Mouse (Mus musculus): Measurements from ENCODE around the gene Snx22. TPM values are rescaled to one million over a fixed set of nuclear protein-coding genes. Genes with fewer than 3 reads are reported as not detected.

Gene Snx22
- polyA plus RNA-seq, 1 experiment from 2014 or later: 25.7 TPM

GRCm38 (mm10) chr9:66105168-66105567 is 35.6 kb upstream of the Snx22 start:
- TF ChIP-seq CTCF (IDR thresholded peaks at IDR 0.05): no peak
- TF ChIP-seq EP300 (IDR thresholded peaks at IDR 0.05): no peak
- ATAC-seq (no peak), DNase-seq (ENCODE audit: low spot score) (no peak)
- H3K36me3 ChIP-seq (ENCODE audit: insufficient read depth, low read length): peaks cover 23% of the 10 kb centered on the region
- H3K4me2 ChIP-seq (replicated peaks; ENCODE audit: low read depth, low read length): no peak overlapping the region
- H3K4me3 ChIP-seq (ENCODE audit: low read depth, low read length): no peak overlapping the region
- WGBS: 74% methylated on average over 8 of the region's 8 CpGs
- H3K4me1 ChIP-seq (ENCODE audit: insufficient read depth, low read depth, low read length): no peaks in the 10 kb centered on the region
- no peak overlapping the region for H3K27ac ChIP-seq (ENCODE audit: low read length)
- H3K9ac ChIP-seq (replicated peaks; ENCODE audit: low read depth): no peak overlapping the region
- H3K9me3 ChIP-seq (ENCODE audit: low read length): no peaks in the 10 kb centered on the region
- no peaks in the 10 kb centered on the region for H3K27me3 ChIP-seq (replicated peaks; ENCODE audit: insufficient read depth, low read length)

GRCm38 (mm10) chr9:66104601-66105000 is 35.1 kb upstream of the Snx22 start:
- no peak overlapping the region for H3K9ac ChIP-seq (replicated peaks; ENCODE audit: low read depth)
- H3K4me2 ChIP-seq (replicated peaks; ENCODE audit: low read depth, low read length): no peak overlapping the region
- no peak overlapping the region for H3K27ac ChIP-seq (ENCODE audit: low read length)
- no peaks in the 10 kb centered on the region for H3K27me3 ChIP-seq (replicated peaks; ENCODE audit: insufficient read depth, low read length)
- H3K9me3 ChIP-seq (ENCODE audit: low read length): no peaks in the 10 kb centered on the region
- TF ChIP-seq CTCF (IDR thresholded peaks at IDR 0.05) (no peak), EP300 (IDR thresholded peaks at IDR 0.05) (no peak)
- DNase-seq (ENCODE audit: low spot score) (no peak), ATAC-seq (no peak)
- no peaks in the 10 kb centered on the region for H3K4me1 ChIP-seq (ENCODE audit: insufficient read depth, low read depth, low read length)
- no peak overlapping the region for H3K4me3 ChIP-seq (ENCODE audit: low read depth, low read length)
- 86% methylated on average over 4 of the region's 4 CpGs for WGBS
- H3K36me3 ChIP-seq (ENCODE audit: insufficient read depth, low read length): peaks cover 28% of the 10 kb centered on the region

- TF ChIP-seq CTCF (IDR thresholded peaks at IDR 0.05): no peak
- TF ChIP-seq EP300 (IDR thresholded peaks at IDR 0.05): no peak
- Histone ChIP-seq H3K27me3 (replicated peaks; ENCODE audit: insufficient read depth, low read length) (no peaks in the 10 kb centered on the region), H3K9ac (replicated peaks; ENCODE audit: low read depth) (no peak overlapping the region), H3K27ac (ENCODE audit: low read length) (no peak overlapping the region), H3K36me3 (ENCODE audit: insufficient read depth, low read length) (peaks cover 25% of the 10 kb centered on the region), H3K4me1 (ENCODE audit: insufficient read depth, low read depth, low read length) (no peaks in the 10 kb centered on the region), H3K4me3 (ENCODE audit: low read depth, low read length) (no peak overlapping the region), H3K9me3 (ENCODE audit: low read length) (no peaks in the 10 kb centered on the region), H3K4me2 (replicated peaks; ENCODE audit: low read depth, low read length) (no peak overlapping the region)
- WGBS: 91% methylated on average over 6 of the region's 6 CpGs
- DNase-seq (ENCODE audit: low spot score): no peak
- ATAC-seq: no peak
Measured at GRCm38 (mm10) chr9:66102668-66103067, 33.1 kb upstream of the Snx22 start.

GRCm38 (mm10) chr9:66101577-66101976 is 32.1 kb upstream of the Snx22 start:
- TF ChIP-seq EP300 (IDR thresholded peaks at IDR 0.05): no peak
- no peak for TF ChIP-seq CTCF (IDR thresholded peaks at IDR 0.05)
- 72% methylated on average over 8 of the region's 8 CpGs for WGBS
- H3K27ac ChIP-seq (ENCODE audit: low read length): no peak overlapping the region
- ATAC-seq (no peak), DNase-seq (ENCODE audit: low spot score) (no peak)
- H3K9ac ChIP-seq (replicated peaks; ENCODE audit: low read depth): no peak overlapping the region
- no peaks in the 10 kb centered on the region for H3K4me1 ChIP-seq (ENCODE audit: insufficient read depth, low read depth, low read length)
- no peak overlapping the region for H3K4me2 ChIP-seq (replicated peaks; ENCODE audit: low read depth, low read length)
- peaks cover 26% of the 10 kb centered on the region for H3K36me3 ChIP-seq (ENCODE audit: insufficient read depth, low read length)
- no peaks in the 10 kb centered on the region for H3K27me3 ChIP-seq (replicated peaks; ENCODE audit: insufficient read depth, low read length)
- no peaks in the 10 kb centered on the region for H3K9me3 ChIP-seq (ENCODE audit: low read length)
- H3K4me3 ChIP-seq (ENCODE audit: low read depth, low read length): no peak overlapping the region

GRCm38 (mm10) chr9:66092664-66093063 is 23.1 kb upstream of the Snx22 start:
- Histone ChIP-seq H3K4me2 (replicated peaks; ENCODE audit: low read depth, low read length) (no peak overlapping the region), H3K36me3 (ENCODE audit: insufficient read depth, low read length) (peaks cover 36% of the 10 kb centered on the region), H3K27ac (ENCODE audit: low read length) (peak overlapping the region; percentile 86), H3K4me3 (ENCODE audit: low read depth, low read length) (no peak overlapping the region), H3K4me1 (ENCODE audit: insufficient read depth, low read depth, low read length) (peaks cover 16% of the 10 kb centered on the region), H3K9me3 (ENCODE audit: low read length) (no peaks in the 10 kb centered on the region), H3K27me3 (replicated peaks; ENCODE audit: insufficient read depth, low read length) (no peaks in the 10 kb centered on the region), H3K9ac (replicated peaks; ENCODE audit: low read depth) (no peak overlapping the region)
- peak; percentile 84 for DNase-seq (ENCODE audit: low spot score)
- WGBS: 51% methylated on average over 2 of the region's 2 CpGs
- TF ChIP-seq CTCF (IDR thresholded peaks at IDR 0.05): no peak
- no peak for TF ChIP-seq EP300 (IDR thresholded peaks at IDR 0.05)
- peak; percentile 66 for ATAC-seq

GRCm38 (mm10) chr9:66091327-66092231 is 22.1 kb upstream of the Snx22 start:
- Histone ChIP-seq H3K4me2 (replicated peaks; ENCODE audit: low read depth, low read length) (no peak overlapping the region), H3K27me3 (replicated peaks; ENCODE audit: insufficient read depth, low read length) (no peaks in the 10 kb centered on the region), H3K27ac (ENCODE audit: low read length) (peak overlapping the region; percentile 86), H3K4me3 (ENCODE audit: low read depth, low read length) (no peak overlapping the region), H3K9ac (replicated peaks; ENCODE audit: low read depth) (no peak overlapping the region), H3K9me3 (ENCODE audit: low read length) (no peaks in the 10 kb centered on the region), H3K36me3 (ENCODE audit: insufficient read depth, low read length) (peaks cover 45% of the 10 kb centered on the region), H3K4me1 (ENCODE audit: insufficient read depth, low read depth, low read length) (peaks cover 16% of the 10 kb centered on the region)
- peak; percentile 77; the same call in 1 of the 2 replicates for TF ChIP-seq EP300 (IDR thresholded peaks at IDR 0.05)
- no peak for TF ChIP-seq CTCF (IDR thresholded peaks at IDR 0.05)
- DNase-seq (ENCODE audit: low spot score) (peak; percentile 84), ATAC-seq (peak; percentile 81)
- 27% methylated on average over 6 of the region's 6 CpGs for WGBS
